Mouse (Mus musculus) thymus, postnatal 36 days (tissue): ENCODE data around the gene Atad1.
"Not testable (repeated sequence)": the region's sequence is repeated elsewhere in the genome, so short reads cannot be mapped to it uniquely, and the experiment has no call there.

Experiments used
- DNase-seq, 2 experiments: peaks; one replicate each; pipeline ENCODE4 v3.0.0; 2022; ENCODE audit warnings: mixed read lengths in 2 of 2

Gene Atad1

GRCm38 (mm10) chr19:32740641-32741345 is 1.2 kb upstream of the Atad1 start:
- peak; percentile 59 to 78 for DNase-seq

DNA sequence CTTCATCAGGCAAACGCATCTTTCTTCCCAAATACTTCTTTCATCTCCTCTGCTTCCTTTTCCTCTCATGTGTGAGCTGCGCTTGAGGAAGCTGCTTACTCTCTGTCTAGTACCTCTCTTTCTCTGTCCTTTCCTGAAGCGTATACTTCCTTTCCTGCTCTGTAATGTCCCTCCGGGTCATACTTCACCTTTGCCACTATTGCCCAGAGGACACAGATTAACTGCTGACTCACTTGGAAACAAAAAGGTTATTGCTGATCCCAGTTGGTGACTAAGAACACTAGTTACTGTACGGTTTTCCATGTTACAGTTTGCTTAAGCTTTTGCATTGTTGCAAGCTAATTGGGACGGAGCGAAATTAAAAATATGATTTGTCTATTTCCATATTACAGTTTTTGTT is 1.7 kb downstream of the Atad1 start:
- no peak for DNase-seq

DNA sequence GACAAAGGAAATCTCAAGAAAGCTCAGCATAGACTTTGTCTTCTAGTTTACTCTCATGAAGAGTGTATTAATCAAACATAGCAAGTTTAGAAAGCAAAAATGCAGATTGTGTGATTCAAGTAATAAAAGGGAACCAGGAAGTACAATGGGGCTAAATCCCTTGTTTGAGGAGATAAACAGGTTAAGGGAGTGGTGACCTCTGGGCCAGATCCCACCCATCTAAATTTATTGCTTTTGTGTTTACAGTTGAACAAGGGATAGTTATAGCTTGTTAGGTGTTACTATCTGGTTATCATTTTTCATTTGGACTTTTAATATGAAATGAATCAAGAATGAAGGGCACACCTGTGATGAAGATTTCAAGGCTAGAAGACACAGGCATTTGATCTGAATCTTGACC is 6.7 kb downstream of the Atad1 start:
- no peak for DNase-seq

DNA sequence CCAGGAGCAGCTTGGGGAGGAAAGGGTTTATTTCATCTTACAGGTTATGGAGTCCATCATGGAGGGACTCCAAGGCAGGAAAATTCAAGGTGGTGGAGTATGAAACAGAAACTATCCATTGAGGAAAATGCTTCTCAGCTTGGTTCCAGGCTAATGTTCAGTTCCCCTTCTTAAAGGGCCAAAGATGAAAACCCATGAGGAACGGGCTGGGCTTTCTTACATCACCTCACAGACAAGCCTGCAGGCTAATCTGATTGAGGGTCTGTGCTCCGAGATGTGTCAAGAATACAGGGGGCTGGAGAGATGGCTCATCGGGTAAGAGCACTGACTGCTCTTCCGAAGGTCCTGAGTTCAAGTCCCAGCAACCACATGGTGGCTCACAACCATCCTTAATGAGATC is 9.8 kb downstream of the Atad1 start:
- no peak for DNase-seq

DNA sequence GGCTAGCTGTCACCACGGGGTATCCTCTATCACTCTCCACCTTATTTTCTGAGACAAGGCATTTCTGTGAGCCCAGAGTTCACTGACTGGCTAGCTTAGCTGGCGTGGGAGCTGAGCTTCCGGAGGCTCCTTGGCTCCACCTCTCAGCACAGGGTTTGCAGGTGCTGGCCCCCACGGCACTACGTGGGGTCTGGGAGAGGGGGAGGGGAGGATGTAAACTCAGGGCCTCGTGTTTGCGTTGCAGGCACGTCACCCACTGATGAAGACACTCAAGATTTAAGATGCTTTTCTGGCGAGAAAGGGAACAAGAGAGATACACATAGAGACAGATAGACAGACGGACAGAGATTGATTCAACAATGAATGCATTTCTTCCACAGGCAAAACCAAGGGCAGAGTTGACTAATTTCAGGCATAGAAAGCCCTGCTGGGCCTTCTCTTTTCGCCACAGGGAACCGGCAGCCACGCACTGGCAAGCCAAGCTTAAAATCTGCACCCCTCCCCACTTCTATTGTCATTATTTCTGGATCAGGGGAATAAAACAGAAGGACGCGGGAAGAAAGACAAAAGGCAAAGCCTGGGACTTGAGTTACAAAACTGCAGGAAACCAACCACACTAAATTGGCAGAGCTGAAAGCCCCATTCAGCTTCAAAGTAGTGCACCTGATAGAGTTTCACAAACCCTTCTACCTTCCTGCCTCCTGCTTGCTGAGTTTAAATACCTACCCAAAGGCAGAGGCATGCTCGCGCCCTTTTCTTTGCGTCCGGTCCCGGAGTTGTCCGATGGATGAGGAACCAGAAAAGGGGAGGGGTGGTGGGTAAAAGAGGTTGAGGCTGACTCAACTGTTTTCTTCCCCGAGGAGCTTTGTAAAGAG is 12.9 kb downstream of the Atad1 start:
- peak; percentile 76 to 88 for DNase-seq

GRCm38 (mm10) chr19:32723817-32724216 is 15.8 kb downstream of the Atad1 start:
- no peak for DNase-seq

DNA sequence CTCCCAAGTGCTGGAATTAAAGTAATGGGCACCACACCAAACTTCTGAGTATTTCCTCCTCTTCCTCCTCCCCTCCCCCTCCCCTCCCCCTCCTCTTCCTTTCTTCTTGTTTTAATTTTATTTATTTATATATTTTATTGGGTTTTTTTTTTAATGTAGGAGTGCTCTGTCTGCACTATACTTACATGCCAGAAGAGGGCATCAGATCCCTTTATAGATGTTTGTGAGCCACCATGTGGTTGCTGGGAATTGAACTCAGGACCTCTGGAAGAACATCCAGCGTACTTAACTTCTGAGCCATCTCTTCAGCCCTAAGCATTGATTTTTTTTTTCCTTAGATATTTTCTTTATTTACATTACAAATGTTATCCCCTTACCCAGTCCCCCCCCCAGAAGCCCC is 19.3 kb downstream of the Atad1 start:
- no peak for DNase-seq

GRCm38 (mm10) chr19:32717590-32717989 is 22.0 kb downstream of the Atad1 start:
- DNase-seq, result no peak

DNA sequence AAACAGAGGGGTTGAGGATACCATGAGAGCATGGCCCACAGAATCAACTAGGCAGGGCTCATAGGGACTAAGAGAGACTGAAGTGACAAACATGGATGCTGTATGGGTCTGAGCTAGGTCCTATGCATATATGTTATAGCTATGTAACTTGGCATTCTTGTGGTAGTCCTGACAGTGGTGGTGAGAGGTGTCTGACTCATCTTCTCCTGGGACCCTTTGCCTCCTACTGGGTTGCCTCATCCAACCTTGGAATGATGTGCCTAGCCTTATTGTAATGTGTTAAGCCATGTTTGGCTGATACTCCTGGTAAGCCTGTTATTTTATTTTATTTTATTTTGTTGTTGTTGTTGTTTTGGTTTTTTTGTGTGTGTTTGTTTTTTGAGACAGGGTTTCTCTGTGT is 23.9 kb downstream of the Atad1 start:
- no peak for DNase-seq

DNA sequence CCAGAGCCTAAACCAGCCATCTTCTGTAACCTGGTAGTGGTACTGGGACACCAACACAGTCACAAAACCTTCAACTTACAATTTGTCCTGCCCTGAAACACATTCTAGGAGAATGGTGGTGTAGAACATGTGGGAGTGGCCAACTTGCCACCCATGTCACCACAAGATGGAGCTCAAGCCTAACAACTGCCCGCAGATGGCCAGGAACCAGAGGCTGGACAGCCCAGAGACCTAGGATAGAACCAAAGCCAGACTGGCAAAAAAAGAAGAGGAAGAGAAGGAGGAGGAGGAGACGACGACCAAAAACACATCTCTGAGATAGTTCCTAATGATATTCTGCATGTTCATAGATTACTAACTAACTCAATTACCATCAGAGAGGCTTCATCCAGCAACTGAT is 24.4 kb downstream of the Atad1 start:
- peak; percentile 68 to 70 for DNase-seq

DNA sequence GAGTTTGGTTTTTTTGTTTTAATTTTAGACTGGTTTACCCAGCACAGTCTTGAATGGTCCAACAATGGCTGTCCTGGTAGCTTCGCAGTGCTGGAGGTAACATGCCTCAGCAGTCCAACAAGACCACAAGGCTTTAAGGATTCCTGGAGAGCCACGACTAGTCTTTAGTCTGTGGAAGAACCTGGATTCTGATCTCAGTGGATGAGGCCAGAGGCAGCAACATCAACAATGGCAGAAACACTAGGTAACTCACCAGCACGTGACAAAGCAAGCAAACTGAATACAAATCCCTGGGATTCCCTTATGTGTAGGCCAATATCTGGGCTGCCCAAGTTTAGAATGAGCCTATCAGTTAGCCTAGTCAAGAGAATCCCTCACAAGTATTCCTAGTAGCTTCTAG is 26.1 kb downstream of the Atad1 start:
- no peak for DNase-seq

- peak; percentile 81 to 86 for DNase-seq
Observed at GRCm38 (mm10) chr19:32712588-32713042, 27.0 kb downstream of the Atad1 start.

- peak; percentile 91 to 93 for DNase-seq
Observed at GRCm38 (mm10) chr19:32711761-32712541, 27.6 kb downstream of the Atad1 start.

GRCm38 (mm10) chr19:32710288-32710687 is 29.3 kb downstream of the Atad1 start:
- DNase-seq, result no peak

- no peak for DNase-seq
Observed at GRCm38 (mm10) chr19:32708996-32709395, 30.6 kb downstream of the Atad1 start.

DNA sequence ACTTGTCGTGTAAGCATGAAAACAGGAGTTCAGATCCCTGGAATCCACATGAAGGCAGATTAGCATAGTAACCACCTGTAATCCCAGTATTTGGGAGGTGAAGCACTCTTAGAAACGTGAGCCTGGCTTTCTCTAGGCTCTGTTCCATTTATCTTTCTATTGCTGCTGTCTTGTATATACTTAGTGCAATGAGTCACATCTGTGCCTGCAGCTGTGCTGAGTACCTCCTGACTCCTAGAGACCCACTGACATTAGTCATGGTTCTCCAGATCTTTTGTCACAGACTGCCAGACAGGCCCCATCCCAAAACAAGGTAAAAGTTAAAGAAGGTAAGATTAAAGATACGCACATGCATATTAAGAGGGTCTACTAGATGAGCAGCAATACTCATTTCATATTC is 37.4 kb downstream of the Atad1 start:
- no peak for DNase-seq

GRCm38 (mm10) chr19:32696674-32697073 is 42.9 kb downstream of the Atad1 start:
- DNase-seq, result no peak

- DNase-seq, result no peak
Observed at GRCm38 (mm10) chr19:32689724-32690123, 49.9 kb downstream of the Atad1 start.

DNA sequence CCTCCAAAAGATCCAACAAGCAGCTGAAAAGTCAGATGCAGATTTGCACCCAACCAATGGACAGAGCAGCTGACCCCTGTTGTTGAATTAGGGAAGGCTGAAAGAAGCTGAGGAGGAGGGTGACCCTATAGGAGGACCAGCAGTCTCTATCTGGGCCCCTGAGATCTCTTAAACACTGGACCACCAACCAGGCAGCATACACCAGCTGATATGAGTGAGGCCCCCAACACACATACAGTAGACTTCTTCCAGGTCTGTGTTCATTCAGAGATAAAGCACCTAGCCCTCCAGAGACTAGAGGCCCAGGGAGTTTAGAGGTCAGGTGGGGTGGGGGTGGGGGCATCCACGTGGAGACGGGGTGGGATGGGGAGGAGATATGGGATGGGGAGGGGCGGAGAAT is 51.4 kb downstream of the Atad1 start:
- not testable (repeated sequence) for DNase-seq

DNA sequence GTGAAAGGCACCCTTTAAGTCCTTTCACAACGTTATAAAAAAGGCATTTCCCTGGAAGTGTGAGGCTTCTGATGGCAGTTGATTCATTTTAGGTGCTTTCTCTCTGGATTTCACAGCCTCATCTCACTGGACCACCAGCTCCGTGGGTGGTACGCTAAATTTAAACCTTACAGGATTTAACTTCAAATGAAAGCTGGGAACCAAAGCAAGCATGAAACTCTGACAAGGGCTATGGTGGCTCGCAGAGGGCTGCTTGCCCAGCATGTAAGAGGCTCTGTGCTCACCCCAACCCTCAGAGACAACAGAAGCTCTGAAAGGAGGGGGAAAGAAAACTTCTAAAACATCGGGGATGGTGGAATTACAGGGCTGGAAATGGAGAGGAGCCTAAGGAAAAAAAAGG is 51.9 kb downstream of the Atad1 start:
- no peak for DNase-seq

- DNase-seq, result no peak
Observed at GRCm38 (mm10) chr19:32683081-32683480, 56.5 kb downstream of the Atad1 start.

GRCm38 (mm10) chr19:32680894-32681293 is 58.7 kb downstream of the Atad1 start:
- no peak for DNase-seq

- no peak for DNase-seq
Observed at GRCm38 (mm10) chr19:32675766-32676165, 63.8 kb downstream of the Atad1 start.
